Mouse (Mus musculus) spleen, postnatal 36 days (tissue): ENCODE measurements around the gene Hspb8.
"Not testable (repeated sequence)": the region's sequence is repeated elsewhere in the genome, so short reads cannot be mapped to it uniquely, and the experiment has no call there.

Experiments
- DNase-seq, 2 experiments: peaks; one replicate each; pipeline ENCODE4 v3.0.0; 2022; ENCODE audit warnings: low spot score in 2 of 2, mixed read lengths in 1 of 2

Gene Hspb8

GRCm38 (mm10) chr5:116389856-116390542, 32.7 kb downstream of the Hspb8 start:
- no peak for DNase-seq

DNA sequence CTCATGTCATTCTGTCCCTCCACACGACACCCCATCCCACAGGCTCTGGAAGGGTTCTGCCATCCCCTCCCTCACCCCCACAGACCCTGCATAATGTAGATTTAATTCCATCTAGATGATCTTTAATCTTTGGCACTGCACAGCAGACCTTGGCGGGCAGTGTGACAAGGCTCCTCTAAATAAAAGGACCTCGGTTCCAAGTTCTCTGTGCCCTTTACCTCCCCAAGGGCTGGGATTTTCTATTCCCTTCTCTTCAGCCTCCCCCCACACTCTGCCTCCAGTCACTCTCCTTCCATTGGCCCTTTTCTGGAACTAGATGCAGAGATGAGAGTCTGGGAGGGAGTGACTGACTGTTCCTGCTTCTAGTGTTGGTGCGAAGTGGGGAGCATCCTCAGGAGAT, 33.3 kb downstream of the Hspb8 start:
- no peak for DNase-seq

DNA sequence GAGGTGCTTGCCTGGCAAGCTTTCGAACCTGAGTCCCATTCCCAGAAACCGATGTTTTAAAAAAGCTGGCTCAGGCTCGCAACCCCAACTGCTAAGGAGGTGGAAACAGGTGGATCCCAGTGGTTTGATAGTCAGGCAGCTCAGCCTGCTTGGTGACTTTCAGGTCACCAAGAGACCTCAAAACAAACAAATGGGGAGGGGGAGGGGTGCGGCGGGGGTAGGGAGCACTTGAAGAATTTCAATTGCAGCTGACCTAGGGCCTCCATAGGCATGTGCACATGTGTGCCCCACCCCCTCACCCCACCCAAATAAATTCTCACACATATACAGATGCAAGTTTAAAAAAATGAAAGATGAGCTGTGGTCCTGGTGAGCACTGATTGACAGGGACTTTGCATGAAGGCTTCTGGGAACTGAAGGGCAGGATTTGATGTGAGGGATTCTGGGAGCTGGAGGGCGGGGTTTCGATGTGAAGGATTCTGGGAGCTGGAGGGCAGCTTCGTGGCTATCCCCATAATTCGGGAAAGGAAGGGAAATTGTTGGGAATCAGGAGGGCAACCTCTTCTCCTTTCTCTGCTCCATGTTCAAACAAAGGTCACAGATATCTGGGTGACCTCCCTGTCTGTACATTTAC, 35.2 kb downstream of the Hspb8 start:
- DNase-seq, result no peak

GRCm38 (mm10) chr5:116386020-116386419, 36.6 kb downstream of the Hspb8 start:
- DNase-seq, result no peak

GRCm38 (mm10) chr5:116382646-116383045, 40.0 kb downstream of the Hspb8 start:
- not testable (repeated sequence) for DNase-seq

- no peak for DNase-seq
These were observed 40.9 kb downstream of the Hspb8 start for GRCm38 (mm10) chr5:116381726-116382125.

- peak in 1 of 2 experiments; percentile 5 for DNase-seq
These were observed 41.4 kb downstream of the Hspb8 start for GRCm38 (mm10) chr5:116381217-116381616.

DNA sequence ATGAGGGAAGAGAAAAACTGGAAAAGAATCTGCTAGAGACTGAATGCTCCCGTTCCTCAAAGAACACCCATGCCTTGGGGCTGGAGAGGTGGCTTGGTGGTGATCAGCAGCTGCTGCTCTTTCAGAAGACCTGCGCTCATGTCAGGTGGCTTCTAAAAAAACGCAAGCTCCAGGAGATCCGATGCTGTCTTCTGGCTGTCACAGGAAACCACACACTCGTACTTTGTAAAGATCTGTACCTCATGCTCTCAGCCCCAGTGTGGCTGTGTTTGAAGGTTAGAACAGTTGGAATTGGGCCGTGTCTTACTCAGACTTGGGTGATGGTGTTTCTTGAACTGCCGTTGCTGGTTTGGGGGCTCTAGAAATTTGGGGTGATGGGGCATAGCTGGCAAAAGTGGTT, 42.3 kb downstream of the Hspb8 start:
- no peak for DNase-seq

DNA sequence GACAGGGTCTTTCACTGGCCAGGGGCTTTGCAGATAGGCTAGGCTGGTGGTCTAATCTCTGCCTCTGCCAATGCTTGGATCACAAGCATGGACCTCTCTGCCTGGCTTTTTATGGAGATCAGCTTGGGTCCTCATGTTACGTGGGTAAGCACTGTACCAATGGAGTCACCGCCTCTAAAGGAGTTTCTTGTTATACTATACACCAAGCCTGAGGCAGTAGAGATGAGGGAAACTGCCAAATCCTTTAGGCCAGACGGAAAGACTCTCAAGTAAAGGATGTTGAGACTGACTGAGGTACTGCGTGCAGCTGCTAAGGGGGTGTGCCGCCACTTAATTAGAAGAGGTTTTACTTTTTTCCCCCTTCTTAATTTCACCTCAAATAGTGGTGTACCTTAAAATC, 43.8 kb downstream of the Hspb8 start:
- no peak for DNase-seq

DNA sequence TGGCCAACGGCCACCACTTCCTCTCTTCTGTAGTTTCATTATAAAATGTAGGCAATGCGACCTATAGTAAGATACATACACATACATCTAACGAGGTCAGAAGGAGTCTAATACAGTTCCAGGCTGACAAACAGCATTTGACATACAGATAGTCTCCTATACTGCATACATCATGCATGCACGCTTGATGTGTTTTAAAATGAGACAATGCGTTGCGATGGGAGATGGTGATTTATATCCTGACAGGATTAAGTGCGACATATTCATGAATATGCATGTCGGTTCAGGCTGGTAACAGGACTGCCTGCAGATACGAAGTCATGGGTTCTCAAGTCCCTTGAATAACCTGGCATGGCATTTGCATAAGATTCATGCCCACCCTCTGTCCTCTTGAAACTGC, 54.7 kb downstream of the Hspb8 start:
- no peak for DNase-seq

GRCm38 (mm10) chr5:116366889-116367682, 55.6 kb downstream of the Hspb8 start:
- no peak for DNase-seq

DNA sequence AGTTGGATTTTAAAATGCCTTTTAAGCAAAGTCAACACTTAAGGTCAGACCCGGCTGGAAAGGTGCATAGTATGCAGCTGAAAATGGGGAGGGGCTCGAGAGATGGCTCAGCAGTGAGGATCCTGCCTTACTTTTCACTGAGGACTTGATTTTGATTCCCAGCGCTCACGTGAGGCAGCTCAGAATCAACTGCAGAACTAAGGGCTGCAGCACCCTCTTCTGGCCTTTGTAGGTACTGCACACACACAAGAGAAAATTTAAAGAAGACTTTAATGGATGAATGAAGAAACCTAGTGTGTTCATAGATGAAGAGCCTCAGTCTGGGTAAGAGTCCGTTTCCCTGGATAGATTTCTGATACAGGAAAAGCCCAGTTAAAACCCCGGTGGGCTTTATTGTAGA, 61.3 kb downstream of the Hspb8 start:
- DNase-seq, result no peak

- DNase-seq, result no peak
These were observed 61.9 kb downstream of the Hspb8 start for GRCm38 (mm10) chr5:116360751-116361150.
